Mouse (Mus musculus) lung, postnatal 10 days (tissue): Measurements from ENCODE around the gene Gabrg1.
A peak's percentile ranks its signal among the peaks of the same experiment; 100 is the strongest.

Experiments used
- DNase-seq: peaks from one replicate; pipeline ENCODE4 v3.0.0; 2021

The Gabrg1 gene

GRCm38 (mm10) chr5:70842192-70843095, at the start of gene Gabrg1:
Gene Gabrg1 (minus strand): TSS chr5:70842617.
- DNase-seq: no peak

GRCm38 (mm10) chr5:70884026-70884425, 41.6 kb upstream of the Gabrg1 start:
- DNase-seq: no peak

GRCm38 (mm10) chr5:70870081-70870480, 27.7 kb upstream of the Gabrg1 start:
- DNase-seq: no peak

GRCm38 (mm10) chr5:70843096-70843734, 798 bp upstream of the Gabrg1 start:
- DNase-seq: peak; percentile 1

GRCm38 (mm10) chr5:70818681-70819080, 23.7 kb downstream of the Gabrg1 start:
- no peak for DNase-seq

GRCm38 (mm10) chr5:70736156-70736555, 106.3 kb downstream of the Gabrg1 start:
- no peak for DNase-seq

GRCm38 (mm10) chr5:70704361-70704760, 138.1 kb downstream of the Gabrg1 start:
- DNase-seq: no peak
